Mouse (Mus musculus) kidney, embryonic 14.5 days (tissue): ENCODE measurements at regions not wholly inside any gene's neighbourhood (a gene's known extent, or its start where the extent isn't known, plus 50 kb on each side); places are given as distances from the start of the nearest gene placed in this dataset.

ENCODE experiments used
- ATAC-seq: fragments of 200-750 bp; cut with Nextera tagmentation; 2 replicates; pipeline ENCODE4 v1.8.0; 2017; ENCODE audit warnings: moderate number of reproducible peaks, mild to moderate bottlenecking, moderate TSS enrichment, moderate library complexity; ENCODE audit not compliant: low FRiP score, low TSS enrichment
- H3K27ac ChIP-seq: fragments of 300-500 bp; sonication (generic); 2 replicates; pipeline ENCODE4 v1.5.1; 2014; ENCODE audit warnings: low read depth, mild to moderate bottlenecking, low read length, moderate library complexity, mixed read lengths
- H3K27me3 ChIP-seq: fragments of 300-500 bp; sonication (generic); 2 replicates; pipeline ENCODE4 v1.6.1; 2014; ENCODE audit warnings: mild to moderate bottlenecking, low read length; ENCODE audit not compliant: control insufficient read depth, insufficient read depth
- H3K36me3 ChIP-seq: fragments of 300-500 bp; sonication (generic); 2 replicates; pipeline ENCODE4 v1.6.1; 2014; ENCODE audit warnings: low read length, mixed read lengths; ENCODE audit not compliant: control insufficient read depth, insufficient read depth
- H3K4me1 ChIP-seq: fragments of 300-500 bp; sonication (generic); 2 replicates; pipeline ENCODE4 v1.6.1; 2014; ENCODE audit warnings: low read length, mixed read lengths; ENCODE audit not compliant: control insufficient read depth, insufficient read depth
- H3K4me2 ChIP-seq: fragments of 300-500 bp; sonication (generic); replicated peaks from 2 replicates; pipeline ENCODE4 v1.6.1; 2014; ENCODE audit warnings: low read depth, mild to moderate bottlenecking, low read length
- H3K4me3 ChIP-seq: fragments of 300-500 bp; sonication (generic); 2 replicates; pipeline ENCODE4 v1.5.1; 2014; ENCODE audit warnings: mild to moderate bottlenecking, low read length
- H3K9ac ChIP-seq: fragments of 300-500 bp; sonication (generic); 2 replicates; pipeline ENCODE4 v1.6.1; 2014; ENCODE audit warnings: low read depth, mild to moderate bottlenecking, low read length, moderate library complexity
- H3K9me3 ChIP-seq: fragments of 300-500 bp; sonication (generic); 2 replicates; pipeline ENCODE4 v1.6.1; 2016; ENCODE audit warnings: low read length; ENCODE audit not compliant: control insufficient read depth
- WGBS: fragments of 180-500 bp; shearing (Covaris S2); extraction: QIAGEN DNeasy Blood & Tissue Kit; methylation state at CpG from one replicate; pipeline ENCODE4 v1.1.7; 2014; 5-methylcytosine and 5-hydroxymethylcytosine counted together

DNA sequence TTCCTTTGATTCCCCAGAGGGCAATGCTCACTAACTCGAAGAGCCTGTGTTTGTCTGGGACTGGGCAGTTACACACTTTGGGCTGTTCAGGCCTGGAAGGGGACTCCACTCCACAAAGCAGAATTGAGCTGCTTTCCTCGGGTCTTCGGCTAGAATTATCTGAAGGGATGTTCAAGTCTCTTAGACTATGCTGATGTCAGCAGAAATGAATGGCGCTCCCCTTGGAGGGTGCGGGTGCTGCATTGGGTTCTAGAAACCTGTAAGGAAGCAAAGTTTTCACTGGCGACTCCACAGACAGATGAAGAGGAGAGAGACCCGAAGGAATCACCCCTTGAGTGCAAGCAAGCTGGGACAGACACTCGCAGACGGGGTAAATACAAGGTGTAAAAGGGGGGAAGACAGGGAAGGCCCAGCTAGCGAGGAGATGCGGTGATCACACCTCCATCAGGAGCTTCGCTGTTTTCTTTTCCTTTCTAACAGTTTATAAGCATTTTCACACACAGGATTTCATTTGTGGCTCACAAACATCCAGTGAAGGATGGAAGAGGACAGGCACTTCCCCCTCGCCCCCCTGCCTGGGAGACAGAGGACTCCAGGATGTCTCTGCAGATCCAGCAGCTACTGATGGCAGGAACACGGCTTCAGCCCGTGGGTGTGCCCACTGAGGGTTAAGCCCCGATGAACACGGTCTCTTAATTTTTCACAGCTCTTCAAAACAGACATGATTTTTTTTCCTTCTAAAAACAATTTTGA is 314.2 kb downstream of the Gm49356 start:
- ATAC-seq = no peak
- H3K27ac ChIP-seq = no peak overlapping the region

DNA sequence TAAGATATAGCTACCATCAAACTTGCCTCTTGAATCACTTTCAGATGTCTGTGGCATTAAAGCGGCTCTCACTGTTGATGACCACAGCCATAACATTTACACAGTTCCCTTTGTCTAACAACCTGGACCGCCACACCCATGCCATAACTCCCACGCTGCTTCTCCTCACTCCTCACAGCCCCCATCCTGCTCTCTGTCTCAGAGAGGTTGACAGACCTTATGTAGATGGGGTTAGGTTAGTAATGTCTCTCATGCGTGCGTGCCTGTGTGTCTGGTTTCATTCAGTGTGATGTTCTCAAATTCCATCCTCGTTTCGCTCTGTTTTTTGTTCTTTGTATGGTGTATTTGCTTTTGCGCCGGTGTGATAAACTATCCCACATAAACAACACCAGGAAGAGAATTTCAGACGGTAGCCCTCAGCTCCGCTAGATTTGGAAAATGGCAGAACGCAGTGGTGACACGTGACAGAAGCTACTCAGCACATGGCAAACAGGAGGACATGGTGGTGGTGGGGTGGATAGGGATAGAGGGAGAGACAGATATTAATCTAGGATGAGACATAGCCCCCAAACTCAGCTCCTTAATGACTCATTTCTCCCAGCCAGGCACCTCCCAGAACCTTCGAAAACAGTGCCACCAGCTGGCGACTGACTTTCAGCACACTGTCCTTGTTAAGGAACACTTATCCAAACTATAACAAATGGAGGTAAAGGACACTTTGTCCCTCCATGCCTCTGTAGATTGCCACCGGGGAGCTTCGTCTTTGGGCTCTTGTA is 314.9 kb downstream of the Gm49356 start:
- H3K4me1 ChIP-seq = 0 out of 2 replicates have a peak, but pooled peaks cover 3% of the 10 kb centered on the region
- H3K27me3 ChIP-seq = no peaks in the 10 kb centered on the region
- H3K27ac ChIP-seq = no peak overlapping the region
- H3K9me3 ChIP-seq = no peaks in the 10 kb centered on the region
- H3K4me2 ChIP-seq = 0 out of 2 replicates have a peak overlapping the region, but pooled peaks have one; percentile 3
- H3K4me3 ChIP-seq = no peak overlapping the region
- no peak overlapping the region for H3K9ac ChIP-seq
- no peaks in the 10 kb centered on the region for H3K36me3 ChIP-seq
- ATAC-seq = peak; percentile 74
- WGBS = 42% methylated on average over 17 of the region's 17 CpGs

More for the DNA sequence above, 314.2 kb downstream of the Gm49356 start:
- H3K9me3 ChIP-seq = no peaks in the 10 kb centered on the region
- H3K4me2 ChIP-seq = no peak overlapping the region
- no peak overlapping the region for H3K4me3 ChIP-seq
- H3K36me3 ChIP-seq = no peaks in the 10 kb centered on the region
- H3K9ac ChIP-seq = no peak overlapping the region
- H3K27me3 ChIP-seq = no peaks in the 10 kb centered on the region
- peaks cover 6% of the 10 kb centered on the region for H3K4me1 ChIP-seq
- 56% methylated on average over 17 of the region's 17 CpGs for WGBS

DNA sequence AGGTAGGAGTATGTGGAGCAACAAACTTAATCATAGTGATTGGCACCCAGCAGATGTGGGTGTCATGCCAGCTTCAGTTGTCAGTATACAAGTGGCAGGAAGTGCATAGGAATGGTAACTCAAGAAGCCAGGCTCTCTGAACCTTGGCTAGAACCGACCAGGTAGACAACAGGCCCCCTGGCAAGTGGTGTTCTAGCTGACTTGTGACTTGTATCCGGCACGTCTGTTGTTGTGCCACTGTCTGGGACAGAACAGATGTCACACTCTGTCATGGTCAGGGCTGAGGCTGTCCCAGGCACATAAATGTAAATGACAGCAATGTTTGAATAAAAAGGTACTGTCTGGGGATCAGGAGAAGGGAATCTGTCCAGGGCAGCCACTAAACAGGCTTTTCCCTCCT is 316.0 kb downstream of the Gm49356 start:
- H3K4me3 ChIP-seq = no peak overlapping the region
- no peaks in the 10 kb centered on the region for H3K36me3 ChIP-seq
- no peak for ATAC-seq
- 0 out of 2 replicates have a peak, but pooled peaks cover 3% of the 10 kb centered on the region for H3K4me1 ChIP-seq
- 70% methylated on average over 3 of the region's 3 CpGs for WGBS
- no peak overlapping the region for H3K27ac ChIP-seq
- no peaks in the 10 kb centered on the region for H3K27me3 ChIP-seq
- no peak overlapping the region for H3K4me2 ChIP-seq
- no peaks in the 10 kb centered on the region for H3K9me3 ChIP-seq
- no peak overlapping the region for H3K9ac ChIP-seq

DNA sequence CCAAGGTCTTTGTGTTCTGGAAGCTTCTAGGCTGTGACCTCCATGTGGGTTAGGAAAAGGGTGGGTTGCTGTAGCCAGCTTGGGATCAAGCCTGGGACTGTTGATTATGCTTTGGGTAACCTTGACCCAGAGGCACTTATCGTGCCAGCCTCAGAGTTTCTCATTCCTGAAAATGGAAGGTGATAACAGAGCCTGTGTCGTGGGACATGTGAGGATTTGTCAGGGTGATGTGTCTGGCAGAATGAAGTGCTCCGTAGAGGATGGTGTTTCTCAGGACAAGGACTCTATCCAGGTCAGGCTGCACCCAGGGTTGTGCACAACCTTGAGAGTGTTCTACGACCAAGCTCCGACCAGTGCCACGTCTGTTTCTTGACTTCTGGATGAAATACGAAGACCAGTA is 316.4 kb downstream of the Gm49356 start:
- no peaks in the 10 kb centered on the region for H3K9me3 ChIP-seq
- no peaks in the 10 kb centered on the region for H3K27me3 ChIP-seq
- no peaks in the 10 kb centered on the region for H3K36me3 ChIP-seq
- no peak overlapping the region for H3K4me2 ChIP-seq
- 88% methylated on average over 7 of the region's 7 CpGs for WGBS
- H3K4me1 ChIP-seq = 0 out of 2 replicates have a peak, but pooled peaks cover 3% of the 10 kb centered on the region
- no peak overlapping the region for H3K27ac ChIP-seq
- ATAC-seq = no peak
- no peak overlapping the region for H3K9ac ChIP-seq
- H3K4me3 ChIP-seq = no peak overlapping the region

DNA sequence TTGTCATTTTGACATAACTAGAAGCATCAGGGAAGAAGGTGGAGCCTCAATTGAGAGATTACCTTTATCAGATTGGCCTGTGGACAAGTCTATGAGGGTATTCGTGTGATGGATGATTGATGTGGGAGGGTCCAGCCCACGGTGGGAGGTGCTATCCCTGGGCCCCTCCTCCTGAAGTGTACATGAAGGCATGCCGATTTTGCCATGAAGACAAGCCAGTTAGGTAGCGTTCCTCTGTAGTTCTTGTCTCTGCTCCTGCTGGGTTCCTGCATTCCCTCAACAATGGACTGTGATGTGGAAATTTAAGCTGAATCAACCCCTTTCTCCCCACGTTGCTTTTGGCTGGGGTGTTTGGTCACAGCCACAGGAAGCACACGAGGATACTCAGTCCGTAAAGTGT is 317.5 kb downstream of the Gm49356 start:
- Histone ChIP-seq H3K9ac (no peak overlapping the region), H3K27ac (no peak overlapping the region), H3K36me3 (no peaks in the 10 kb centered on the region), H3K9me3 (no peaks in the 10 kb centered on the region), H3K4me1 (0 out of 2 replicates have a peak, but pooled peaks cover 3% of the 10 kb centered on the region), H3K4me2 (no peak overlapping the region), H3K27me3 (no peaks in the 10 kb centered on the region), H3K4me3 (no peak overlapping the region)
- WGBS = 72% methylated on average over 7 of the region's 7 CpGs
- no peak for ATAC-seq

DNA sequence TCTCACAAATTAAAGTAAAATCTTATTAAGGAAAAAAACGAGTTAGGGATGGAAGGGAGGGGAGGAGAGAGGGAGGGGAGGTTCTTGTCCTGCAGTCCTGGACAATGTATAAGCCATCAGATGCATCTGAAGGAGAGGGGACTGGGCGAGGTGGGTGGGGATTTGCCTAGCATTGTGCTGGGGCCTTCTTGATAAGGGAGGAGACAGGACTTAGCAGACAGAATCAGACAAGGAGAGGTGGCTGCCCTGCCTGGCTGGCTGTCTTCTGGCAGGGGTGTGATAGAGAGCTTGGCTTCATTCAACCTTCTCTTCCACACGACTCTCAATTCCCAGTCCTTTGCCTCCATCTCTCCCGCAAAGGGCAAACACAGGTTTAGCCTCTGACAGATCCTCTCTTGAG is 318.9 kb downstream of the Gm49356 start:
- WGBS = 80% methylated on average over 4 of the region's 4 CpGs
- Histone ChIP-seq H3K27ac (no peak overlapping the region), H3K27me3 (no peaks in the 10 kb centered on the region), H3K4me3 (no peak overlapping the region), H3K4me1 (0 out of 2 replicates have a peak, but pooled peaks cover 3% of the 10 kb centered on the region), H3K9me3 (no peaks in the 10 kb centered on the region), H3K36me3 (no peaks in the 10 kb centered on the region), H3K4me2 (no peak overlapping the region), H3K9ac (no peak overlapping the region)
- no peak for ATAC-seq

DNA sequence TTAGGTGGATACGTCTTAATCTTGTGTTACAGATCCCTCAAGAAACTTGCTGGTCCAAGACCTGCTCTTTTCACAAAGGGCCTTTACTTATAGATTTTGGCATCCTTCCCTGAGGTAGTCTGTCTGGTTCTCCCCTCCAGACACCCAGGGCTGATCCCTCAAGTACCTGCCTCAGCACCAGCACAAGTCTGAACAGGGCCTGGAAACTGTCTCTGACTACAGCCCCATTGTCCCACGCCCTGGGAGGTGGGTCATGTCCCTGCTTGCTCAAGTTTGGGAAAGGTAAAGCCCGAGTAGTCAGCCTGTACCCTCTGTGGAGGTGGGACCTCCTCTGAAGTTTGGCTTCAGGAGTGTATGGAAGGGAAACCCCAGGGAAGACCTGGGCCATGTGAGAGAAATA is 323.3 kb downstream of the Gm49356 start:
- H3K27ac ChIP-seq = no peak overlapping the region
- H3K4me1 ChIP-seq = no peaks in the 10 kb centered on the region
- H3K4me2 ChIP-seq = no peak overlapping the region
- no peak overlapping the region for H3K4me3 ChIP-seq
- 81% methylated on average over 3 of the region's 3 CpGs for WGBS
- H3K36me3 ChIP-seq = no peaks in the 10 kb centered on the region
- ATAC-seq = no peak
- no peaks in the 10 kb centered on the region for H3K9me3 ChIP-seq
- H3K9ac ChIP-seq = no peak overlapping the region
- H3K27me3 ChIP-seq = no peaks in the 10 kb centered on the region

DNA sequence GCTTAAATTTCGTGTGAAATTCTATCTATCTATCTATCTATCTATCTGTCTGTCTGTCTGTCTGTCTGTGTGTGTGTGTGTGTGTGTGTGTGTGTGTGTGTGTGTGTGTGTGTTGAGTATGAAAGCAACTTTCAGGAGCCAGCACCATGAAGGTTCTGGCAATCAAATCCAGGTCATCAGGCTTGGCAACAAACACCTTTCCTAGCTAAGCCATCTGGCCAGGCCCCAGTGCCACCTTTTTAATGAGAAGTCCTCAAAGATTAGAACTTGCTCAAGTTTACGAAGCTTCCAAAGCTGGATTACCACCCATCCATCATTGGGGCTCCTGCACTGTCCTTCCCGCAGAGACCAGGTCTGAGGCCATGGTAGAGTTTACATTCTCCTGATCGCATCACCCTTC is 325.0 kb downstream of the Gm49356 start:
- 82% methylated on average over 4 of the region's 4 CpGs for WGBS
- Histone ChIP-seq H3K36me3 (no peaks in the 10 kb centered on the region), H3K9me3 (no peaks in the 10 kb centered on the region), H3K4me3 (no peak overlapping the region), H3K9ac (no peak overlapping the region), H3K4me2 (no peak overlapping the region), H3K27ac (no peak overlapping the region), H3K27me3 (no peaks in the 10 kb centered on the region), H3K4me1 (no peaks in the 10 kb centered on the region)
- ATAC-seq = no peak

DNA sequence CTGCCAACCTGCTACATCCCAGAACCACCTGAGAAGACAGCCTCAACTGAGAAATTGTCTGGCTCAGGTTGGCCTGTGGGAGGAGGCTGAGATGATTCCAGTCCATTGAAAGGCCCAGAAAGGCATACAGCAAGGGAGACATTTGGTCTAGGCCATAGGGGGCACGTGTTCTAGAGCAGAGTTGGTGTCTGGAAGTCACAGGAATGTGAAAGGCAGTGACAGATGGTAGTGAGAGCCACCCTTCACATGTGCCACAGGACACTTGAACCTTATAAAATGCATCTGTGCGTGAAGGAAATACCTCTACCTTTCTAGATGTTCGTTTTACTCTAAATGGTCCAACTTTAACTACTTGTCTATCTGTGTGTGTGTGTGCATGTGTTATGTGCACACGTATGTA is 326.1 kb downstream of the Gm49356 start:
- no peak overlapping the region for H3K4me2 ChIP-seq
- H3K4me1 ChIP-seq = no peaks in the 10 kb centered on the region
- no peaks in the 10 kb centered on the region for H3K36me3 ChIP-seq
- no peak overlapping the region for H3K9ac ChIP-seq
- no peaks in the 10 kb centered on the region for H3K9me3 ChIP-seq
- H3K27ac ChIP-seq = no peak overlapping the region
- ATAC-seq = no peak
- H3K27me3 ChIP-seq = no peaks in the 10 kb centered on the region
- 86% methylated on average over 4 of the region's 4 CpGs for WGBS
- H3K4me3 ChIP-seq = no peak overlapping the region
